Mouse (Mus musculus): ENCODE results near the gene Fkbp6.

GRCm38 (mm10) chr5:135246531-135246930 is 103.3 kb downstream of the Fkbp6 start:
- TF ChIP-seq GATA1 (IDR thresholded peaks at IDR 0.05; ENCODE audit: borderline replicate concordance, low read length) = no peak
- no peak for TF ChIP-seq FLI1 (IDR thresholded peaks at IDR 0.05; ENCODE audit: low read length)
